ENCODE assay signal across 7 mouse cellular contexts in genomic region chr4:41497995-41498845, GRCm38 (mm10). TPM values are rescaled to one million over a fixed set of nuclear protein-coding genes. Genes with fewer than 3 reads are reported as not detected.
DNase-seq lines count a peak whose midpoint lies in the region; ATAC-seq and TF ChIP-seq lines count a peak whose summit lies in the region.

No protein-coding gene starts in this region.

- H3K4me1 ChIP-seq in megakaryocyte, embryonic 14.5 days: peaks cover 31% of the 10 kb centered on the region
- H3K4me1 ChIP-seq in forebrain, embryonic 13.5 days: peaks cover 42% of the 10 kb centered on the region
- H3K4me1 ChIP-seq in limb, embryonic 14.5 days (ENCODE audit: control insufficient read depth, insufficient read depth, low read length): peaks cover 20% of the 10 kb centered on the region; the same call in 1 of the 2 replicates
- H3K4me1 ChIP-seq in stomach, embryonic 15.5 days: peaks cover 28% of the 10 kb centered on the region

- no peak for TF ChIP-seq POLR2A in limb, embryonic 14.5 days (IDR thresholded peaks at IDR 0.05; ENCODE audit: borderline replicate concordance, extremely low read depth, insufficient read depth, insufficient read length)

- WGBS in forebrain, embryonic 13.5 days: 11% methylated on average over 72 of the region's 72 CpGs
- WGBS in limb, embryonic 14.5 days: 8% methylated on average over 67 of the region's 72 CpGs
- WGBS in stomach, embryonic 15.5 days: 13% methylated on average over 72 of the region's 72 CpGs

- H3K4me3 ChIP-seq in megakaryocyte, embryonic 14.5 days (replicated peaks): peak overlapping the region; percentile 76
- peak overlapping the region; percentile 33 for H3K4me3 ChIP-seq in forebrain, embryonic 13.5 days
- peak overlapping the region; percentile 30 for H3K4me3 ChIP-seq in limb, embryonic 14.5 days (replicated peaks; ENCODE audit: low read length)
- H3K4me3 ChIP-seq in stomach, embryonic 15.5 days (replicated peaks): peak overlapping the region; percentile 29

- peak overlapping the region; percentile 61 for H3K4me2 ChIP-seq in forebrain, embryonic 13.5 days
- peak overlapping the region; percentile 55 for H3K4me2 ChIP-seq in limb, embryonic 14.5 days (replicated peaks; ENCODE audit: low read depth, low read length, severe bottlenecking)
- H3K4me2 ChIP-seq in stomach, embryonic 15.5 days: peak overlapping the region; percentile 59

- H3K27ac ChIP-seq in forebrain, embryonic 13.5 days: no peak overlapping the region
- no peak overlapping the region for H3K27ac ChIP-seq in limb, embryonic 14.5 days (replicated peaks; ENCODE audit: low read depth, low read length)
- no peak overlapping the region for H3K27ac ChIP-seq in stomach, embryonic 15.5 days

- H3K36me3 ChIP-seq in megakaryocyte, embryonic 14.5 days (replicated peaks; ENCODE audit: low read length): no peaks in the 10 kb centered on the region
- no peaks in the 10 kb centered on the region for H3K36me3 ChIP-seq in forebrain, embryonic 13.5 days (ENCODE audit: poor library complexity, severe bottlenecking)
- no peaks in the 10 kb centered on the region for H3K36me3 ChIP-seq in limb, embryonic 14.5 days (ENCODE audit: control insufficient read depth, insufficient read depth, low read length)
- H3K36me3 ChIP-seq in stomach, embryonic 15.5 days: no peaks in the 10 kb centered on the region

- ATAC-seq in megakaryocyte, adult 5-6 weeks (ENCODE audit: poor library complexity, severe bottlenecking): no peak
- no peak for ATAC-seq in forebrain, embryonic 13.5 days
- no peak for ATAC-seq in limb, embryonic 14.5 days (ENCODE audit: low FRiP score, low read depth)
- no peak for ATAC-seq in stomach, embryonic 15.5 days (ENCODE audit: insufficient read depth, low FRiP score, low read depth)

- H3K27me3 ChIP-seq in megakaryocyte, embryonic 14.5 days (replicated peaks): peaks cover 97% of the 10 kb centered on the region
- H3K27me3 ChIP-seq in forebrain, embryonic 13.5 days: peaks cover 62% of the 10 kb centered on the region
- peaks cover 62% of the 10 kb centered on the region for H3K27me3 ChIP-seq in limb, embryonic 14.5 days (ENCODE audit: control insufficient read depth, insufficient read depth, low read length)
- peaks cover 48% of the 10 kb centered on the region for H3K27me3 ChIP-seq in stomach, embryonic 15.5 days (replicated peaks)

- H3K9ac ChIP-seq in forebrain, embryonic 13.5 days: peak overlapping the region; percentile 27
- no peak overlapping the region for H3K9ac ChIP-seq in limb, embryonic 14.5 days (ENCODE audit: low read depth, low read length, severe bottlenecking)
- H3K9ac ChIP-seq in stomach, embryonic 15.5 days: peak overlapping the region; percentile 6; the same call in 1 of the 2 replicates

- no peak for DNase-seq in limb, embryonic 14.5 days (ENCODE audit: low spot score)
- DNase-seq in ovary, postnatal 10 days (ENCODE audit: low spot score): no peak
- DNase-seq in thymus, postnatal 0 days (ENCODE audit: low spot score): no peak

- peaks cover 10% of the 10 kb centered on the region; the same call in 1 of the 2 replicates for H3K9me3 ChIP-seq in megakaryocyte, embryonic 14.5 days
- no peaks in the 10 kb centered on the region for H3K9me3 ChIP-seq in forebrain, embryonic 13.5 days (replicated peaks)
- H3K9me3 ChIP-seq in limb, embryonic 14.5 days (ENCODE audit: control insufficient read depth, low read length): no peaks in the 10 kb centered on the region
- H3K9me3 ChIP-seq in stomach, embryonic 15.5 days: no peaks in the 10 kb centered on the region

RNA-seq across cellular contexts. Expression of gene AI464131, which starts 4.7 kb away (rescaled TPM):
- 0.07 TPM in 1 of 2 replicates, not detected in the other for polyA plus RNA-seq in megakaryocyte, embryonic 14.5 days (2012; ENCODE audit: insufficient read depth, low replicate concordance)
- 0.04 TPM in 1 of 2 replicates, not detected in the other for total RNA-seq in megakaryocyte, adult 5-6 weeks (2015)
- 0.07 TPM in 1 of 2 replicates, not detected in the other for total RNA-seq in megakaryocyte, adult 5-6 weeks (2017)
- 3.0 and 3.1 TPM in 2 replicates for polyA plus RNA-seq in forebrain, embryonic 13.5 days (2015; fragmentation: Nextera tagmentation; extraction: Ambion mirVana)
- polyA plus RNA-seq in limb, embryonic 14.5 days (2012; rRNA removed): 5.4 and 5.5 TPM in 2 replicates
- polyA plus RNA-seq in limb, embryonic 14.5 days (2014; fragmentation: Nextera tagmentation; extraction: Ambion mirVana): 4.7 and 5.9 TPM in 2 replicates
- 5.7 and 6.4 TPM in 2 replicates for polyA plus RNA-seq in stomach, embryonic 15.5 days (2015; fragmentation: Nextera tagmentation; extraction: Ambion mirVana)
- 0.60 TPM in 2 replicates for polyA plus RNA-seq in thymus, postnatal 0 days (2015; fragmentation: Nextera tagmentation; extraction: Ambion mirVana)

RNA-seq across cellular contexts. Expression of gene 1110017D15Rik, which starts 18.9 kb away (rescaled TPM):
- 0.29 TPM in 1 of 2 replicates, not detected in the other for polyA plus RNA-seq in megakaryocyte, embryonic 14.5 days (2012; ENCODE audit: insufficient read depth, low replicate concordance)
- total RNA-seq in megakaryocyte, adult 5-6 weeks (2015): not detected in 2 replicates
- not detected in 2 replicates for total RNA-seq in megakaryocyte, adult 5-6 weeks (2017)
- 9.1 and 14.3 TPM in 2 replicates for polyA plus RNA-seq in forebrain, embryonic 13.5 days (2015; fragmentation: Nextera tagmentation; extraction: Ambion mirVana)
- 0.76 and 0.78 TPM in 2 replicates for polyA plus RNA-seq in limb, embryonic 14.5 days (2012; rRNA removed)
- polyA plus RNA-seq in limb, embryonic 14.5 days (2014; fragmentation: Nextera tagmentation; extraction: Ambion mirVana): 0.44 and 0.50 TPM in 2 replicates
- 0.30 and 0.55 TPM in 2 replicates for polyA plus RNA-seq in stomach, embryonic 15.5 days (2015; fragmentation: Nextera tagmentation; extraction: Ambion mirVana)
- polyA plus RNA-seq in thymus, postnatal 0 days (2015; fragmentation: Nextera tagmentation; extraction: Ambion mirVana): 0.94 and 1.5 TPM in 2 replicates

RNA-seq across cellular contexts. Expression of gene Nudt2, which starts 33.3 kb away (rescaled TPM):
- polyA plus RNA-seq in megakaryocyte, embryonic 14.5 days (2012; ENCODE audit: insufficient read depth, low replicate concordance): 3.0 and 13.7 TPM in 2 replicates
- total RNA-seq in megakaryocyte, adult 5-6 weeks (2015): 13.8 and 24.0 TPM in 2 replicates
- total RNA-seq in megakaryocyte, adult 5-6 weeks (2017): 19.6 and 20.9 TPM in 2 replicates
- polyA plus RNA-seq in forebrain, embryonic 13.5 days (2015; fragmentation: Nextera tagmentation; extraction: Ambion mirVana): 62.2 and 72.8 TPM in 2 replicates
- polyA plus RNA-seq in limb, embryonic 14.5 days (2012; rRNA removed): 19.1 and 32.6 TPM in 2 replicates
- 47.7 and 52.8 TPM in 2 replicates for polyA plus RNA-seq in limb, embryonic 14.5 days (2014; fragmentation: Nextera tagmentation; extraction: Ambion mirVana)
- polyA plus RNA-seq in stomach, embryonic 15.5 days (2015; fragmentation: Nextera tagmentation; extraction: Ambion mirVana): 48.0 and 55.7 TPM in 2 replicates
- polyA plus RNA-seq in thymus, postnatal 0 days (2015; fragmentation: Nextera tagmentation; extraction: Ambion mirVana): 28.5 and 31.0 TPM in 2 replicates

RNA-seq across cellular contexts. Expression of gene Kif24, which starts 33.5 kb away (rescaled TPM):
- 1.2 and 1.9 TPM in 2 replicates for polyA plus RNA-seq in megakaryocyte, embryonic 14.5 days (2012; ENCODE audit: insufficient read depth, low replicate concordance)
- 10.7 and 16.0 TPM in 2 replicates for total RNA-seq in megakaryocyte, adult 5-6 weeks (2015)
- 7.0 and 9.7 TPM in 2 replicates for total RNA-seq in megakaryocyte, adult 5-6 weeks (2017)
- polyA plus RNA-seq in forebrain, embryonic 13.5 days (2015; fragmentation: Nextera tagmentation; extraction: Ambion mirVana): 8.9 and 9.7 TPM in 2 replicates
- 7.0 and 7.2 TPM in 2 replicates for polyA plus RNA-seq in limb, embryonic 14.5 days (2012; rRNA removed)
- polyA plus RNA-seq in limb, embryonic 14.5 days (2014; fragmentation: Nextera tagmentation; extraction: Ambion mirVana): 4.3 and 4.6 TPM in 2 replicates
- polyA plus RNA-seq in stomach, embryonic 15.5 days (2015; fragmentation: Nextera tagmentation; extraction: Ambion mirVana): 5.5 and 6.1 TPM in 2 replicates
- 5.6 and 5.9 TPM in 2 replicates for polyA plus RNA-seq in thymus, postnatal 0 days (2015; fragmentation: Nextera tagmentation; extraction: Ambion mirVana)
